Mouse (Mus musculus) bone marrow, adult 2 months (tissue): ENCODE measurements around the gene Hoxa3.

ENCODE experiments used
- CTCF ChIP-seq: fragments of 200-500 bp; IDR thresholded peaks from 2 replicates; pipeline ENCODE4 v1.5.1; 2011; ENCODE audit warnings: low read length, control low read depth; ENCODE audit not compliant: control insufficient read depth, insufficient read depth
- POLR2A ChIP-seq: fragments of 200-500 bp; IDR thresholded peaks from 2 replicates; pipeline ENCODE4 v1.6.1; 2011; ENCODE audit warnings: low read depth, mild to moderate bottlenecking, control low read depth, low read length, borderline replicate concordance; ENCODE audit not compliant: control insufficient read depth

DNA sequence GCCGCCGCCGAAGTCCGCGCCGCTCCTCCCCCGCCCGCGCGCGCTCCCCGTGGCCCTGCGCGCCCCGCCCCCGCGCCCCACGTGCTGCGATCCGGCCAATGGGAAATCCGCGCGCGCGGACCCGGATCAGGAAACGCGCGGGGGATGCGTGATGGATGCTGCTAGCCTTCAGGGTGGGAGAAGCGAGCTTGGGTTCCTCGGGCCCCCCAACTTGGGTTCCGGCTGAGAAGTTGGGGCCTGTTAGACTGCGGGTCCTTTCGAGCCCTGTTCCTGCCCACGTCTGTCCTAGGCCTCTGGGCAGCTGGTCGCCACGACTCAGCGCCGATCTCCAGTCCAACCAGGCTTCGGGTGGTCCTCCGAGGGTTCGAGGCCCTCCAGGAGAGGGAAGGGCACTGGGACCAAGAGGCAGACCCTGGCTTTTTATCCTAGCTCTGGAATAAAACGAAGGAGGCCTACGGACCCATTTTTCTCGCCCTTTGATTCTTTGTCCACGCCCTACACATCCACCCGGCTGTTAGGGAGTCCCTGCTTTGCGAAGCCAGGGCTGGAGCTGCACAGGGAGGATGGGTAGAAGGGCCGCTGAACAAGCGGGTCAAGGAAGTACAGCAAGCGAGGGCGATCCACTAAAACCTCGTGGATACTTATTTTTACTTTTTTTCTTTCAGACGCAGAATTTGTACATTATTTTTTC lies 21.1 kb downstream of the Hoxa3 start:
- TF ChIP-seq POLR2A (peak; percentile 68; the same call in 1 of the 2 replicates), CTCF (no peak)
